Comparison of ENCODE assay signal across 7 mouse cellular contexts in genomic region chr4:140986711-140987395, GRCm38 (mm10). TPM values are rescaled to one million over a fixed set of nuclear protein-coding genes. Genes with fewer than 3 reads are reported as not detected.
DNase-seq lines count a peak whose midpoint lies in the region; ATAC-seq and TF ChIP-seq lines count a peak whose summit lies in the region.

TSS of gene Atp13a2 (plus strand) at chr4:140986873.

- under 1% methylated on average over 58 of the region's 58 CpGs for WGBS in embryonic facial prominence, embryonic 12.5 days
- WGBS in kidney, adult 2 months, result 1% methylated on average over 58 of the region's 58 CpGs
- under 1% methylated on average over 58 of the region's 58 CpGs for WGBS in limb, embryonic 12.5 days
- under 1% methylated on average over 52 of the region's 58 CpGs for WGBS in midbrain, embryonic 15.5 days
- under 1% methylated on average over 56 of the region's 58 CpGs for WGBS in spleen, adult 2 months

- peak within 1 kb of the TSS; percentile 94 for H3K9ac ChIP-seq in embryonic facial prominence, embryonic 12.5 days
- peak within 1 kb of the TSS; percentile 86 for H3K9ac ChIP-seq in limb, embryonic 12.5 days (replicated peaks)
- H3K9ac ChIP-seq in midbrain, embryonic 15.5 days, result peak within 1 kb of the TSS; percentile 99

- peak; percentile 93 for DNase-seq in adrenal gland, postnatal 25 days
- peak; percentile 92 to 94 for DNase-seq in heart, adult 18-20 months
- DNase-seq in kidney, adult 2 months, result peak; percentile 92
- peak; percentile 57 to 90 for DNase-seq in spleen, adult 2 months (ENCODE audit: low read depth in 1 of 2, low spot score in 2 of 2)

- peak within 1 kb of the TSS; percentile 81 for H3K4me3 ChIP-seq in embryonic facial prominence, embryonic 12.5 days
- H3K4me3 ChIP-seq in kidney, adult 2 months (ENCODE audit: insufficient read depth, low read depth, low read length), result peak within 1 kb of the TSS; percentile 89
- H3K4me3 ChIP-seq in limb, embryonic 12.5 days (replicated peaks), result peak within 1 kb of the TSS; percentile 90
- peak within 1 kb of the TSS; percentile 80 for H3K4me3 ChIP-seq in midbrain, embryonic 15.5 days
- peak within 1 kb of the TSS; percentile 90 for H3K4me3 ChIP-seq in spleen, adult 2 months (ENCODE audit: extremely low read depth, insufficient read depth, insufficient read length)

- no peak within 1 kb of the TSS for H3K27ac ChIP-seq in embryonic facial prominence, embryonic 12.5 days
- H3K27ac ChIP-seq in kidney, adult 2 months (ENCODE audit: insufficient read depth, low read depth, low read length), result no peak within 1 kb of the TSS
- H3K27ac ChIP-seq in limb, embryonic 12.5 days, result no peak within 1 kb of the TSS
- peak within 1 kb of the TSS; percentile 86 for H3K27ac ChIP-seq in midbrain, embryonic 15.5 days
- peak within 1 kb of the TSS; percentile 75 for H3K27ac ChIP-seq in spleen, adult 2 months (ENCODE audit: insufficient read depth, low read length)

- H3K4me1 ChIP-seq in embryonic facial prominence, embryonic 12.5 days, result peaks cover 28% of the 10 kb centered on the region
- peaks cover 2% of the 10 kb centered on the region; the same call in 1 of the 2 replicates for H3K4me1 ChIP-seq in kidney, adult 2 months (ENCODE audit: control insufficient read depth, insufficient read depth, low read length)
- H3K4me1 ChIP-seq in limb, embryonic 12.5 days (replicated peaks), result peaks cover 33% of the 10 kb centered on the region
- H3K4me1 ChIP-seq in midbrain, embryonic 15.5 days, result peaks cover 40% of the 10 kb centered on the region
- peaks cover 30% of the 10 kb centered on the region; the same call in 1 of the 2 replicates for H3K4me1 ChIP-seq in spleen, adult 2 months (ENCODE audit: control insufficient read depth, insufficient read depth, insufficient read length)

- TF ChIP-seq POLR2A in kidney, adult 2 months (IDR thresholded peaks at IDR 0.05; ENCODE audit: low read depth, low read length), result no peak
- peak; percentile 44; the same call in 1 of the 2 replicates for TF ChIP-seq POLR2A in spleen, adult 2 months (IDR thresholded peaks at IDR 0.05; ENCODE audit: low read depth, low read length)

- peak within 1 kb of the TSS; percentile 74 for H3K4me2 ChIP-seq in embryonic facial prominence, embryonic 12.5 days (replicated peaks)
- peak within 1 kb of the TSS; percentile 80 for H3K4me2 ChIP-seq in limb, embryonic 12.5 days
- H3K4me2 ChIP-seq in midbrain, embryonic 15.5 days, result peak within 1 kb of the TSS; percentile 86

- ATAC-seq in embryonic facial prominence, embryonic 12.5 days (ENCODE audit: insufficient number of reproducible peaks, insufficient read depth, low FRiP score, low TSS enrichment), result peak; percentile 80
- ATAC-seq in limb, embryonic 12.5 days (ENCODE audit: insufficient number of reproducible peaks, insufficient read depth, low FRiP score, low TSS enrichment, low read depth), result peak; percentile 77
- peak; percentile 93 for ATAC-seq in midbrain, embryonic 15.5 days (replicated peaks)

- H3K27me3 ChIP-seq in embryonic facial prominence, embryonic 12.5 days, result no peaks in the 10 kb centered on the region
- no peaks in the 10 kb centered on the region for H3K27me3 ChIP-seq in kidney, adult 2 months (replicated peaks; ENCODE audit: control insufficient read depth, insufficient read depth, low read length)
- H3K27me3 ChIP-seq in limb, embryonic 12.5 days, result no peaks in the 10 kb centered on the region
- H3K27me3 ChIP-seq in midbrain, embryonic 15.5 days (replicated peaks), result no peaks in the 10 kb centered on the region
- no peaks in the 10 kb centered on the region for H3K27me3 ChIP-seq in spleen, adult 2 months (ENCODE audit: control insufficient read depth, insufficient read depth, low read length)

- no peak for TF ChIP-seq CTCF in kidney, adult 2 months (conservative IDR thresholded peaks at IDR 0.05; ENCODE audit: insufficient read depth, insufficient read length, low read depth, low read length)
- TF ChIP-seq CTCF in spleen, adult 2 months (IDR thresholded peaks at IDR 0.05; ENCODE audit: extremely low read depth, insufficient read depth, insufficient read length, insufficient replicate concordance), result no peak

- H3K9me3 ChIP-seq in embryonic facial prominence, embryonic 12.5 days, result no peaks in the 10 kb centered on the region
- no peaks in the 10 kb centered on the region for H3K9me3 ChIP-seq in limb, embryonic 12.5 days
- H3K9me3 ChIP-seq in midbrain, embryonic 15.5 days, result no peaks in the 10 kb centered on the region

- H3K36me3 ChIP-seq in embryonic facial prominence, embryonic 12.5 days, result no peaks in the 10 kb centered on the region
- no peaks in the 10 kb centered on the region for H3K36me3 ChIP-seq in kidney, adult 2 months (ENCODE audit: control insufficient read depth, insufficient read depth, low read length)
- peaks cover 12% of the 10 kb centered on the region for H3K36me3 ChIP-seq in limb, embryonic 12.5 days
- H3K36me3 ChIP-seq in midbrain, embryonic 15.5 days (replicated peaks), result no peaks in the 10 kb centered on the region
- H3K36me3 ChIP-seq in spleen, adult 2 months (ENCODE audit: control insufficient read depth, insufficient read depth, low read length), result no peaks in the 10 kb centered on the region; the same call in 1 of the 2 replicates

RNA-seq across cellular contexts. Expression of gene Atp13a2, which starts in this region (rescaled TPM):
- 35.9 and 53.3 TPM in 2 replicates for total RNA-seq in adrenal gland, postnatal 25 days (2021)
- polyA plus RNA-seq in embryonic facial prominence, embryonic 12.5 days (2016; fragmentation: Nextera tagmentation; extraction: Ambion mirVana), result 56.1 and 63.3 TPM in 2 replicates
- 10 to 100 TPM; 14.3 to 17.3 TPM for total RNA-seq in heart, adult 18-20 months (2021)
- 46.3 and 56.0 TPM in 2 replicates for polyA plus RNA-seq in kidney, adult 2 months (2012; rRNA removed)
- polyA plus RNA-seq in limb, embryonic 12.5 days (2016; fragmentation: Nextera tagmentation; extraction: Ambion mirVana), result 44.1 and 46.0 TPM in 2 replicates
- polyA plus RNA-seq in midbrain, embryonic 15.5 days (2015; fragmentation: Nextera tagmentation; extraction: Ambion mirVana), result 189 and 193 TPM in 2 replicates
- polyA plus RNA-seq in spleen, adult 2 months (2012; rRNA removed), result 275 and 360 TPM in 2 replicates

Comparison
In these comparisons a context has a peak if more than half of its experiments do, and no peak if none do; other contexts are left out.
1. H3K27ac ChIP-seq: peak in midbrain, embryonic 15.5 days (single experiment) and spleen, adult 2 months (single experiment); none in embryonic facial prominence, embryonic 12.5 days (single experiment), kidney, adult 2 months (single experiment) and limb, embryonic 12.5 days (single experiment).
2. Peak in every context shown above with its lines, with median percentiles within 50 percentile points of each other: DNase-seq, ATAC-seq, H3K4me2 ChIP-seq, H3K4me3 ChIP-seq and H3K9ac ChIP-seq.